Mouse (Mus musculus) midbrain, embryonic 13.5 days (tissue): ENCODE data around the gene Entpd2. TPM values are rescaled to one million over a fixed set of nuclear protein-coding genes. Genes with fewer than 3 reads are reported as not detected.

Experiments used
- ATAC-seq: fragments of 200-750 bp; cut with Nextera tagmentation; 2 replicates; pipeline ENCODE4 v1.8.0; 2017; ENCODE audit warnings: mild to moderate bottlenecking, moderate TSS enrichment, moderate library complexity
- H3K27ac ChIP-seq: fragments of 300-500 bp; sonication (generic); 2 replicates; pipeline ENCODE4 v1.5.1; 2015; ENCODE audit warnings: inconsistent platforms, mild to moderate bottlenecking, moderate library complexity
- H3K27me3 ChIP-seq: fragments of 300-500 bp; sonication (generic); 2 replicates; pipeline ENCODE4 v1.6.1; 2015; ENCODE audit warnings: mild to moderate bottlenecking, inconsistent platforms
- H3K36me3 ChIP-seq: fragments of 300-500 bp; sonication (generic); 2 replicates; pipeline ENCODE4 v1.6.1; 2015; ENCODE audit warnings: mild to moderate bottlenecking, inconsistent platforms
- H3K4me1 ChIP-seq: fragments of 300-500 bp; sonication (generic); replicated peaks from 2 replicates; pipeline ENCODE4 v1.6.1; 2015; ENCODE audit warnings: inconsistent platforms
- H3K4me2 ChIP-seq: fragments of 300-500 bp; sonication (generic); replicated peaks from 2 replicates; pipeline ENCODE4 v1.6.1; 2015; ENCODE audit warnings: moderate library complexity, mild to moderate bottlenecking, inconsistent platforms
- H3K4me3 ChIP-seq: fragments of 300-500 bp; sonication (generic); replicated peaks from 2 replicates; pipeline ENCODE4 v1.5.1; 2015; ENCODE audit warnings: mild to moderate bottlenecking, inconsistent platforms
- H3K9ac ChIP-seq: fragments of 300-500 bp; sonication (generic); replicated peaks from 2 replicates; pipeline ENCODE4 v1.6.1; 2015; ENCODE audit warnings: mild to moderate bottlenecking, inconsistent platforms
- H3K9me3 ChIP-seq: fragments of 300-500 bp; sonication (generic); 2 replicates; pipeline ENCODE4 v1.6.1; 2016; ENCODE audit warnings: mild to moderate bottlenecking, inconsistent platforms
- WGBS: fragments of 180-500 bp; shearing (Covaris S2); methylation state at CpG from one replicate; pipeline ENCODE4 v1.1.7; 2015; 5-methylcytosine and 5-hydroxymethylcytosine counted together
- polyA plus RNA-seq: library from polyadenylated mRNA; unstranded; fragments of >200 nt; fragmentation: Nextera tagmentation; extraction: Ambion mirVana; gene quantifications from 2 replicates; pipeline ENCODE4 v1.2.1, GENCODE M21; 2015

Gene Entpd2
- polyA plus RNA-seq, 1 experiment from 2014 or later: 0.62 TPM

DNA sequence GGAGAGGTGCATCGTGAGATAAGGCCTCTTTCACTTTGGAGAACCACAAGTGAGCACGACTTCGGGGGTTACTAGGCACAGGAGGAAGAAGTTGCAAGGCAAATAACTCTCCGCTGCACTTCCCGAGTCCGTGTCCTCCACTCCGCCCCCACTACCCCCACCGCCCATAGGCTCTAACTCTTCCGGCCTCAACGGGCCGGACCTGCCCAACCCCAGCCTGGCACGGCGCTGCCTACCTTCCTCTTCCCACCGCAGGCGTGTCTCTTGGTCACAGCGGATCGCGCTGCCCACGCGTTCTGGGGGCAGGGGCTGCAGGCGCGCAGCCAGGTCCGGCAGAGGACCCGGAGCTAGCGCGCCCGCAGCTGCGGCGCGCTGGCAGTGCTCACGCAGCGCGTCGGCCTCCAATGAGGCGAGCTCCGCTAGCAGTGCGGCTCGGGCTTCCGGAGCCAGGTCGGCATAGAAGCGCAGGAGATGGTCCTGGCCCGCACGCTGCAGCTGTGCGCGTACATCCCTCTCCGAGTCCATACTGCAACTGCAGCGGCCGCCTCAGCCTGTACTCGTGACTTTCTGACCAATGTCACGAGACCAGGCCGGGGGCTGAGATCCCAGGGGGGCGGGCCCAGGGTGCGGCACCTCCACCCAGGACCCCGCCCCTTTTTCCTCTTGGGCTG is 30.4 kb upstream of the Entpd2 start, which contains the start of gene Uap1l1:
Gene Uap1l1 (minus strand): TSS at position 592 of the 671 bp plus-strand sequence.
- Histone ChIP-seq H3K4me1 (peaks cover 11% of the 10 kb centered on the region), H3K4me3 (peak within 1 kb of the TSS; percentile 54), H3K36me3 (no peaks in the 10 kb centered on the region), H3K27me3 (peaks cover 52% of the 10 kb centered on the region), H3K4me2 (peak within 1 kb of the TSS; percentile 96), H3K9me3 (no peaks in the 10 kb centered on the region), H3K27ac (peak within 1 kb of the TSS; percentile 25; the same call in 1 of the 2 replicates), H3K9ac (peak within 1 kb of the TSS; percentile 67)
- under 1% methylated on average over 54 of the region's 54 CpGs for WGBS
- ATAC-seq: peak; percentile 87

DNA sequence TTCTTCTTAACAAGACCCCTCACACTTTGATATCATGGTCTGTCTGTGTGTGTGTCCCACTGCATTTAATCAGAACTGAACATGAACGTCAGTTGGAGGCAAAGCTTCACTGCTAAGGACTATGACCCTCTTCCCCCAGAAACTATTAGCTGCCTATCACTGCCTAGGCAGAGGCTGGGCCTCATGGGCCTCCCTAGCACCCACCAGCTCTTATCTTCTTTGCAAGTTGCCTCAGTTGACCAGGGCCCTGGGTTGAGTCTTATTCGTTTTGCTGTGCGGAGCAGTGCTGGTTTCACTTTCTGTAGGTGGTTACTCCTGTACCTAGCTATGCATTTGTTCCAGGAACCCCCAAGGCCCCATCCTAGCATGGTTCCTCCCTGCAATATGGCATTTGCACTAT is 25.7 kb upstream of the Entpd2 start:
- peaks cover 45% of the 10 kb centered on the region for H3K27me3 ChIP-seq

DNA sequence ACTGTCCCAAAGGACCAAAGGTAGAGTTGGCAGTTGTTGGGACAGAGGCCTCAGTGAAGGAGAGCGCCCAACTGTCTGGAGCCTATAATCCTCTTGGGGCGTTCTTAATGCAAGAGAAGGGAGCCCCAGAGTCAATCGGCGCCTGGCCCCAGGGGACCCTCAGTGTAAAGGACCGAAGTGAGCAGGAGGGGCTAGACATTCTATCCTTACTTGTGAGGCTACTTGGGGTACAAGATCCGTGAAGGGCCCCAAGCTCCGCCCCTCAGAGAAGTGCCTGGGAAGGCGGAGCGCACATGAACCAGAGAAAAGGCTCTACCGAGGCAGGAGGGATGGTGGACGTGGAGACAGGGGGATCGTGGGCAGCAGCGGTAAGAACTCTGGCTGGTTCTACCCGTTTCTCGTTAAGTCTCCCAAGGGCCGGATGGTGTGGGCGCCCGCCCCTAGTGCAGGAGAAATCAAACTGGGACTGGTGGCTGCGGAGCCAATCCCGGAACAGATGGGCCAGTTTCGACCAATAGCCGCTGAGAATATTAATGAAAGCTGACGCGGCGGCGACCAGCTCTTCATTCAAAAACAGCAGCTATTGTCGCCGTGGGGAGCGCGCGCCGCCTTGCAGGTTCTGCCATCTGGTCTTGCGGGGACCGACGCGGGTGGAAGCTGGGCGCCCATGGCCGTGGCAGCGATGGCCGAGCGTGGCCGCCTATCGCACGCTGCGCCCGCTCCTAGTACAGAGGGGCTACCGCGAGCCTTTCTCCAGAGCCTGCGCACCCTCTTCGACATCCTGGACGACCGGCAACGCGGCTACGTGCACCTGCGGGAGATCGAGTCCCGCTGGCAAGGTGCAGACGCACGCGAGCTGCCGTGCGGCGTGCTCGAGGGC is 23.7 kb upstream of the Entpd2 start, which contains the start of gene Sapcd2:
Gene Sapcd2 (plus strand): TSS at position 558 of the 880 bp plus-strand sequence.
- Histone ChIP-seq H3K27ac (peak within 1 kb of the TSS; percentile 82), H3K9me3 (no peaks in the 10 kb centered on the region), H3K27me3 (peaks cover 26% of the 10 kb centered on the region), H3K4me3 (peak within 1 kb of the TSS; percentile 70), H3K4me1 (peaks cover 28% of the 10 kb centered on the region), H3K4me2 (peak within 1 kb of the TSS; percentile 98), H3K36me3 (peaks cover 12% of the 10 kb centered on the region; the same call in 1 of the 2 replicates), H3K9ac (peak within 1 kb of the TSS; percentile 74)
- ATAC-seq: peak; percentile 95
- WGBS: 1% methylated on average over 65 of the region's 65 CpGs

More for the DNA sequence above, 25.7 kb upstream of the Entpd2 start:
- H3K9ac ChIP-seq: no peak overlapping the region
- no peaks in the 10 kb centered on the region for H3K9me3 ChIP-seq
- no peak overlapping the region for H3K27ac ChIP-seq
- ATAC-seq: no peak
- H3K4me2 ChIP-seq: no peak overlapping the region
- peaks cover 34% of the 10 kb centered on the region for H3K4me1 ChIP-seq
- 89% methylated on average over 3 of the region's 3 CpGs for WGBS
- H3K4me3 ChIP-seq: no peak overlapping the region
- 0 out of 2 replicates have a peak, but pooled peaks cover under 1% of the 10 kb centered on the region for H3K36me3 ChIP-seq

DNA sequence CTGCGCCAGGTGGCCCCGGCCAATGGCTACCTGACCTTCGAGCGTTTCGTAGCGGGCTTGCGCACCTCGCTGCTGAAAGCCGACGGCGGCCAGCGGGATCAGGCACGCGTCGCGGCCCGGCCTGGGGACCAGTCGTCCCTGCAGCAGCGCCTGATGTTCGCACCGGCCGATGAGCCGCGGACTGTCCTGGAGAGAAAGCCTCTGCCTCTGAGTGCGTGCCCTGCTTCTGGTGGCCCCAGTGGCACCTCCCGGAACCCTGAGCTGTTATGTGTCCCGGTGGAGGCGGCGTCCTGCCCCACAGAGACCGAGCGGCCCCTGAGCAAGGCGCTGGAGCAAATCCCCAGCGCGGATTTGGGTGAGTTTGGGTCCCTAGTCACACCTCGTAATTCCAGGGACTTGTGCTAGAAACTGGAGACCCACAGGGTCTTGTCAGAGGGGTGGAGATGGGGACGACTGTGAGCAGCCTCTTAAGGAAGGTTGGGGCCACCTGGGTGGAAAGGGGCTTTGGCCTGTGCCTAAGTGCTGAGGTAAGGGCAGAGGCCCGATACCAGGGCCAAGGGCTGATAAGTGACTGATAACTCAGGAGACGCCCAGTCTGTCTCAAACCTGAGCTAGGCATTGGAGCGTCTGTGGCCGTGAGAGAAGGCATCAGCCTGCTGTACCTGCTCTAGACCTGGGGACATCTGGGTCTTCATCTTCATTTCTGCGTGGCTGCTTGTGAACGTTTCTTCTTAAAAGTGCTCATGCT is 22.9 kb upstream of the Entpd2 start:
- H3K27ac ChIP-seq: no peak overlapping the region
- no peaks in the 10 kb centered on the region for H3K9me3 ChIP-seq
- H3K4me1 ChIP-seq: peaks cover 28% of the 10 kb centered on the region
- peak overlapping the region; percentile 74 for H3K9ac ChIP-seq
- H3K27me3 ChIP-seq: peaks cover 23% of the 10 kb centered on the region
- 2% methylated on average over 42 of the region's 42 CpGs for WGBS
- peak overlapping the region; percentile 70 for H3K4me3 ChIP-seq
- H3K36me3 ChIP-seq: peaks cover 19% of the 10 kb centered on the region; the same call in 1 of the 2 replicates
- H3K4me2 ChIP-seq: peak overlapping the region; percentile 98
- peak; percentile 24 for ATAC-seq

DNA sequence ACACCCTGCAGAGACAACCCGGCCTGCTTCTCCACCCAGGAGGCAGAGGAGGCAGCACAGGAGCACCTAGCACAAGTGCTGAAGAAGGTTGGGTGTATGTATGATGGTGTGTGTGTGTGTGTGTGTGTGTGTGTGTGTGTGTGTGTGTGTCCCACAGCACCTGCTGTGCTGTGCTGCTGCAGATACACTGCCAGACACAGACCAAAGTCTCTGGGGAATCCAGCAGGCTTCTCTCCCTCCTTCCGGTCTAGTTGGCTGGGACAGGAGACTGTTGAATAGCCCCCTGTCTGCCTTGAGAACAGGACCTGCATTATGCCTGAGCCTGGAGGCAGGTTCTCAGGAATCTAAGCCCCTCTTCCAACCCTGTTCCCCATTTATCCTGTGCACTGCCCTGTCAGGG is 22.2 kb upstream of the Entpd2 start:
- WGBS: 12% methylated on average over 1 of the region's 2 CpGs
- Histone ChIP-seq H3K4me1 (peaks cover 28% of the 10 kb centered on the region), H3K27me3 (peaks cover 18% of the 10 kb centered on the region), H3K36me3 (peaks cover 25% of the 10 kb centered on the region; the same call in 1 of the 2 replicates), H3K9ac (peak overlapping the region; percentile 74), H3K4me3 (peak overlapping the region; percentile 70), H3K4me2 (peak overlapping the region; percentile 98), H3K27ac (no peak overlapping the region), H3K9me3 (no peaks in the 10 kb centered on the region)
- no peak for ATAC-seq

DNA sequence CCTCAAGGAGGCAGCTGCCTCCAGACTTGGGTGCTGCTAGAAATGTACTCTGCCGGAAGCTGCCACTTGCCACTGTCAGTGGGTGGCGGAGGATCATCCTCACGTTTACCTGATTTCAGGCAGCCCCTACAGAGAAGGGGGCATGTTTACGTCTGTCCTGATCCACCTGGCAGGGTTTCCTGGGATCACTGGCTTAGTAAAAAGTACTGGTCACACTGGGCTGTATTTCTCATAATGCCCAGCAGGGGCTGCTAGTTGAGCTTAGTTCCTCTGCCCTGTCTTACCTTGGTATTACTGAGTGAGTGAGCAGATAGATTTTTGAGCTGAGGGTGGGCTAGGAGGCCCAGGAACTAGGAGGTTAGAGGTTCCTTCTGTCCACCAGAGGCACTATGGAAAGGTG is 19.1 kb upstream of the Entpd2 start:
- Histone ChIP-seq H3K4me2 (no peak overlapping the region), H3K4me3 (no peak overlapping the region), H3K4me1 (peaks cover 27% of the 10 kb centered on the region), H3K36me3 (peaks cover 26% of the 10 kb centered on the region; the same call in 1 of the 2 replicates), H3K9me3 (no peaks in the 10 kb centered on the region), H3K9ac (no peak overlapping the region), H3K27ac (no peak overlapping the region), H3K27me3 (peaks cover 11% of the 10 kb centered on the region; the same call in 1 of the 2 replicates)
- WGBS: 59% methylated on average over 4 of the region's 4 CpGs
- ATAC-seq: no peak

DNA sequence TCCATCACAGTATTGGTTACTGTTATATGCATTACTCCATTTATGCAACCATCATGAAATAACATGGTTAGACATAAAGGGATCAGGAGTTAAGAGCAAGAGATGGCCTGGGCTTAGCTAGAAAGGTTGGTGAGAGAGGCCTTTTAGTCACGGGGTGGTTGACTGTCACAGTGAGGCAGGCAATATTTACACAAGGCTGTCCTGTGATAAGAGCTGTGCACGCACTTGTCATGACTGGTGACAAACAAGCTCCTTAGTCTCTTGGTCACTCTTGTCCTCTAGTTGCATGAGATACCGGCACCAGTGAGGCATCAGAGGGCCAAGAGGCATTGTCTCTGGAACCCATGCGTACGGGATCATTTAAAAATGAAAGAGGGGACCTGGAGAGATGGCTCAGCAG is 11.2 kb upstream of the Entpd2 start:
- H3K9ac ChIP-seq: no peak overlapping the region
- H3K36me3 ChIP-seq: no peaks in the 10 kb centered on the region
- H3K9me3 ChIP-seq: no peaks in the 10 kb centered on the region
- 0 out of 2 replicates have a peak, but pooled peaks cover 3% of the 10 kb centered on the region for H3K27me3 ChIP-seq
- H3K4me1 ChIP-seq: no peaks in the 10 kb centered on the region
- no peak for ATAC-seq
- WGBS: 83% methylated on average over 5 of the region's 5 CpGs
- no peak overlapping the region for H3K27ac ChIP-seq
- H3K4me3 ChIP-seq: no peak overlapping the region
- no peak overlapping the region for H3K4me2 ChIP-seq

DNA sequence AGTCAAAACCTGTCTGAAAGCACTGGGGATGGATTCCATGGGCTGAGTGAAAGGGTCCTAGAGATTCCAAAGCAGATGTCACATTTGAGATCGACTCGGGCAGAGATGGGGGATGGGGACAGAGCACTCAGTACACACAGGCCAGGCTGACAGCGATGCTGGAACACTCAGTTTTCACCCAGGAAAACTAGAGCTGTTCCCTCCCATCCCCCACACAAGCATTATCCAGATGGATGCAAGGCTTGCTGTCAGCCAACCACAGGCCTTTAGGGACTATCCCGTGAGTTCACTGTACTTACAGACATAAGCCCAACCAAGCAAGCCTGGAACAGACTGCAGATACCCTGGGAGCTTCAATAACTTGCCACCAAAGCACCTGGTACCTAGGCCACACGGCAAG is 4.4 kb upstream of the Entpd2 start:
- peaks cover 10% of the 10 kb centered on the region for H3K4me1 ChIP-seq
- no peak for ATAC-seq
- WGBS: 72% methylated on average over 5 of the region's 5 CpGs
- H3K4me2 ChIP-seq: no peak overlapping the region
- no peaks in the 10 kb centered on the region for H3K9me3 ChIP-seq
- no peak overlapping the region for H3K4me3 ChIP-seq
- no peak overlapping the region for H3K27ac ChIP-seq
- H3K27me3 ChIP-seq: peaks cover 26% of the 10 kb centered on the region
- H3K36me3 ChIP-seq: no peaks in the 10 kb centered on the region
- H3K9ac ChIP-seq: no peak overlapping the region

DNA sequence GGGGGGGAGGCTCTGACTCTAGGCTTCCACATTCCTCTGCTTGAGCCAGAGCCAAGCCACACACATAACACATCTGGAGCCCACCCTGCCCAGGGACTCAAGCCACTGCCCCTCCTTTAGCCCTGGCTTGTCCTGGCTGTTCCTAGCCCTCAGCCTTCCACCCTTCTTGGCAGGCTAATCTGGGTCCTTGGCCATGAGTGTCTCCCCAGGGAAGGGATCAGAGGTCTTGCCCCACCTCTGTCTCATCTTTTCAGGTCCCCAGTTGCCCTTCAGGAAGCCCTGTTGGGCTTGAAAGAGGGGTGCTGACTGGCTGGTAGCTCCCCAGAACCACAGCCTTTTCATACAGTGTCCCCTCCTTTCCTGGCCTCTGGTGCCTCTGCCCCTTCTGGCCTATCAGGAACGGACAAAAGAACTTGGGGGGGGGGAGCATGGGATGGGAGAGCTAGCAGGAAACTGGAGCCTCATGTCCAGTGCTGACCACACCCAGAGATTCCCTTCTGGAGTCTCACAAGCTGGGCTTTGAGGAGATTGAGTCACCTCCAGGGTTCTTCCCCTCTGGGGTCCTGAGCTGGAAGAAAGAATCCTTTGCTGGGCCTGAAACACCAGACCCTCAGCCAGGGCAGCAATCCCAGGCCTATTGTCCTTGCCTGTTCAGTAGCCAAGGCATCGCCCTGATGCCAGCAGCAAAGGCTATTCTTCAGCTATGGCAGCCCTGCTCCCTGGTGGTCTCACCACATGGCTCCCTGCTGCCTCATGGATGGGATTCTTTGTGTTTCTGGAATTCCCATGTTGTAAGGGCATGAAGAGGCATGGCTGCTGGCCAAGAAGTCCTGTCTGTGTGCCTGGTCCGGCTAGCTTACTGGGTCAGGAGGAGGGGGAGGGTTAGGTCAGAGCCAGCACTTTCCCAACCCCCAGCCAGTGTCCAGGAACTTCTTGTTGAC is 1.1 kb upstream of the Entpd2 start:
- H3K27me3 ChIP-seq: peaks cover 59% of the 10 kb centered on the region
- H3K9me3 ChIP-seq: no peaks in the 10 kb centered on the region
- WGBS: 26% methylated on average over 3 of the region's 3 CpGs
- H3K27ac ChIP-seq: no peak overlapping the region
- H3K4me1 ChIP-seq: peaks cover 13% of the 10 kb centered on the region
- H3K9ac ChIP-seq: no peak overlapping the region
- H3K4me2 ChIP-seq: no peak overlapping the region
- ATAC-seq: 0 out of 2 replicates have a peak, but pooled peaks have one; percentile 15
- H3K36me3 ChIP-seq: no peaks in the 10 kb centered on the region
- H3K4me3 ChIP-seq: no peak overlapping the region

DNA sequence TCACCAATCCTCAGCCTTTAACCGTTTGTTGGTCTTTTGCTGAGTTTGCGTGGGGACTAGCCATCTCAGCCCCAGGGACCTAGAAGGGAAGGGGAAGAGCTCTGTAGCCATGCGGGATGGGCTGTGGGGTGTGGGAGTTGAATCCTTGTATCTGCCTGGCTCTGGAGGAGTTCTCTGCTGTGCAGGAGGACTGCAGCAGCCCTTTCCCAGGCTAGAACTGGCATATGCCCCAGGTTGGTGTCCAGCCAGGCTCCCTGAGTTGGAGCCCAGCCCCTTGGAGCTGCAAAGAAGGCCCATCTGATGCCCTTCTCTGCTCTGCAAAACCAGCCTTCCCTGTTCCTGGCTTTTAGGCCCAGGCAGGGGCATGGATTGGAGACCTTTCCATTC is 916 bp downstream of the Entpd2 start:
- WGBS: 30% methylated on average over 3 of the region's 3 CpGs
- Histone ChIP-seq H3K4me1 (peaks cover 19% of the 10 kb centered on the region), H3K4me3 (peak overlapping the region; percentile 32; the same call in 1 of the 2 replicates), H3K9me3 (no peaks in the 10 kb centered on the region), H3K4me2 (no peak overlapping the region), H3K36me3 (no peaks in the 10 kb centered on the region), H3K27ac (no peak overlapping the region), H3K27me3 (peaks cover 79% of the 10 kb centered on the region), H3K9ac (no peak overlapping the region)
- ATAC-seq: no peak

DNA sequence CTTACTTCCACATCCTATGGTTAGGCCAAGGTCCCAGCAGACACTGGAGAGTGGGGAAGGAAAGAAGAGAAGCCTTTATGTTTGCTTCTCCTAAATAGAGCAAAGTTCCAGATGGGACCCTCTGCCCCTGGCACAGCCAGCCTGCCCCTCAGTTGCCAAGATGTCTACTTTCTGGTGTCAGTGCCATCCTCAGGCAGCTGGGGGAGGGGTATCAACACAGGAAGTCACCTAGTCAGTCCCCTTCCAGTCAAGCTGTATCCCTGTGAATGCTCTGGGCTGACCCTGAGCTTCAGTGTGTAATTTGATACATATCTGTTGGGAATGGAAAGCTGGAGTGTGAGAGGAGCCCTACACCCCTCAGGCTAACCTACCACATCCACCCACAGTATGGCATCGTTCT is 1.3 kb downstream of the Entpd2 start:
- ATAC-seq: no peak
- peaks cover 77% of the 10 kb centered on the region for H3K27me3 ChIP-seq
- no peak overlapping the region for H3K4me3 ChIP-seq
- WGBS: 50% methylated on average over 1 of the region's 1 CpGs
- H3K27ac ChIP-seq: no peak overlapping the region
- H3K36me3 ChIP-seq: no peaks in the 10 kb centered on the region
- no peak overlapping the region for H3K4me2 ChIP-seq
- no peaks in the 10 kb centered on the region for H3K9me3 ChIP-seq
- peaks cover 19% of the 10 kb centered on the region for H3K4me1 ChIP-seq
- no peak overlapping the region for H3K9ac ChIP-seq
